In genomic region chr13:22051523-22051859, GRCm38 (mm10) we compare ENCODE assay signal across 8 mouse cellular contexts. TPM values are rescaled to one million over a fixed set of nuclear protein-coding genes. Genes with fewer than 3 reads are reported as not detected.
DNase-seq lines count a peak whose midpoint lies in the region; ATAC-seq and TF ChIP-seq lines count a peak whose summit lies in the region.

No protein-coding gene starts in this region.

- H3K27me3 ChIP-seq in megakaryocyte, embryonic 14.5 days (replicated peaks) = peaks cover 7% of the 10 kb centered on the region
- no peaks in the 10 kb centered on the region for H3K27me3 ChIP-seq in forebrain, embryonic 13.5 days
- no peaks in the 10 kb centered on the region for H3K27me3 ChIP-seq in limb, embryonic 14.5 days (ENCODE audit: control insufficient read depth, insufficient read depth, low read length)
- H3K27me3 ChIP-seq in stomach, embryonic 14.5 days (ENCODE audit: control insufficient read depth, insufficient read depth, low read length) = no peaks in the 10 kb centered on the region

- no peak for DNase-seq in limb, embryonic 14.5 days (ENCODE audit: low spot score)
- DNase-seq in cerebellum, adult 8-10 months = no peak
- DNase-seq in testis, postnatal 14 days (ENCODE audit: low spot score) = no peak

- no peak for TF ChIP-seq POLR2A in limb, embryonic 14.5 days (IDR thresholded peaks at IDR 0.05; ENCODE audit: borderline replicate concordance, extremely low read depth, insufficient read depth, insufficient read length)

- WGBS in forebrain, embryonic 13.5 days = 14% methylated on average over 5 of the region's 5 CpGs
- 13% methylated on average over 5 of the region's 5 CpGs for WGBS in limb, embryonic 14.5 days
- WGBS in stomach, embryonic 14.5 days = 10% methylated on average over 5 of the region's 5 CpGs

- peaks cover 33% of the 10 kb centered on the region for H3K4me1 ChIP-seq in megakaryocyte, embryonic 14.5 days
- H3K4me1 ChIP-seq in forebrain, embryonic 13.5 days = 0 out of 2 replicates have a peak, but pooled peaks cover 4% of the 10 kb centered on the region
- 0 out of 2 replicates have a peak, but pooled peaks cover 3% of the 10 kb centered on the region for H3K4me1 ChIP-seq in limb, embryonic 14.5 days (ENCODE audit: control insufficient read depth, insufficient read depth, low read length)
- H3K4me1 ChIP-seq in stomach, embryonic 14.5 days (ENCODE audit: control insufficient read depth, insufficient read depth, low read length) = no peaks in the 10 kb centered on the region; the same call in 1 of the 2 replicates

- H3K4me3 ChIP-seq in megakaryocyte, embryonic 14.5 days (replicated peaks) = peak overlapping the region; percentile 92
- H3K4me3 ChIP-seq in forebrain, embryonic 13.5 days = peak overlapping the region; percentile 52
- H3K4me3 ChIP-seq in limb, embryonic 14.5 days (replicated peaks; ENCODE audit: low read length) = peak overlapping the region; percentile 46
- peak overlapping the region; percentile 30 for H3K4me3 ChIP-seq in stomach, embryonic 14.5 days (ENCODE audit: low read depth, low read length)

- no peaks in the 10 kb centered on the region for H3K9me3 ChIP-seq in megakaryocyte, embryonic 14.5 days
- no peaks in the 10 kb centered on the region for H3K9me3 ChIP-seq in forebrain, embryonic 13.5 days (replicated peaks)
- no peaks in the 10 kb centered on the region for H3K9me3 ChIP-seq in limb, embryonic 14.5 days (ENCODE audit: control insufficient read depth, low read length)
- no peaks in the 10 kb centered on the region for H3K9me3 ChIP-seq in stomach, embryonic 14.5 days (ENCODE audit: control insufficient read depth, low read depth, low read length)

- H3K4me2 ChIP-seq in forebrain, embryonic 13.5 days = peak overlapping the region; percentile 64
- H3K4me2 ChIP-seq in limb, embryonic 14.5 days (replicated peaks; ENCODE audit: low read depth, low read length, severe bottlenecking) = peak overlapping the region; percentile 59
- peak overlapping the region; percentile 64 for H3K4me2 ChIP-seq in stomach, embryonic 14.5 days (replicated peaks; ENCODE audit: low read depth, low read length)

- no peak for ATAC-seq in megakaryocyte, adult 5-6 weeks (ENCODE audit: poor library complexity, severe bottlenecking)
- ATAC-seq in forebrain, embryonic 13.5 days = peak; percentile 46; the same call in 1 of the 2 replicates
- ATAC-seq in limb, embryonic 14.5 days (ENCODE audit: low FRiP score, low read depth) = no peak
- ATAC-seq in stomach, embryonic 14.5 days (ENCODE audit: insufficient number of reproducible peaks, insufficient read depth, low FRiP score, low read depth) = no peak
- ATAC-seq in erythroid progenitor cell, adult 5-6 weeks (replicated peaks; ENCODE audit: low FRiP score, poor library complexity, severe bottlenecking) = no peak

- peak overlapping the region; percentile 84; the same call in 1 of the 2 replicates for H3K27ac ChIP-seq in forebrain, embryonic 13.5 days
- no peak overlapping the region for H3K27ac ChIP-seq in limb, embryonic 14.5 days (replicated peaks; ENCODE audit: low read depth, low read length)
- peak overlapping the region; percentile 35; the same call in 1 of the 2 replicates for H3K27ac ChIP-seq in stomach, embryonic 14.5 days (ENCODE audit: low read length)

- no peaks in the 10 kb centered on the region for H3K36me3 ChIP-seq in megakaryocyte, embryonic 14.5 days (replicated peaks; ENCODE audit: low read length)
- H3K36me3 ChIP-seq in forebrain, embryonic 13.5 days (ENCODE audit: poor library complexity, severe bottlenecking) = no peaks in the 10 kb centered on the region
- no peaks in the 10 kb centered on the region for H3K36me3 ChIP-seq in limb, embryonic 14.5 days (ENCODE audit: control insufficient read depth, insufficient read depth, low read length)
- H3K36me3 ChIP-seq in stomach, embryonic 14.5 days (ENCODE audit: control insufficient read depth, insufficient read depth, low read length) = no peaks in the 10 kb centered on the region

- peak overlapping the region; percentile 66 for H3K9ac ChIP-seq in forebrain, embryonic 13.5 days
- peak overlapping the region; percentile 50 for H3K9ac ChIP-seq in limb, embryonic 14.5 days (ENCODE audit: low read depth, low read length, severe bottlenecking)
- no peak overlapping the region; the same call in 1 of the 2 replicates for H3K9ac ChIP-seq in stomach, embryonic 14.5 days (replicated peaks; ENCODE audit: low read depth, low read length)

RNA-seq across cellular contexts. Expression of gene Hist1h2bj, which starts 8.5 kb away (rescaled TPM):
- polyA plus RNA-seq in megakaryocyte, embryonic 14.5 days (2012; ENCODE audit: insufficient read depth, low replicate concordance) = 27.3 and 32.8 TPM in 2 replicates
- total RNA-seq in megakaryocyte, adult 5-6 weeks (2015) = 57.4 and 58.7 TPM in 2 replicates
- 645 and 753 TPM in 2 replicates for total RNA-seq in megakaryocyte, adult 5-6 weeks (2017)
- 13.3 and 13.9 TPM in 2 replicates for polyA plus RNA-seq in forebrain, embryonic 13.5 days (2015; fragmentation: Nextera tagmentation; extraction: Ambion mirVana)
- polyA plus RNA-seq in limb, embryonic 14.5 days (2012; rRNA removed) = 20.7 and 26.3 TPM in 2 replicates
- 10.3 and 11.1 TPM in 2 replicates for polyA plus RNA-seq in limb, embryonic 14.5 days (2014; fragmentation: Nextera tagmentation; extraction: Ambion mirVana)
- 8.6 and 12.4 TPM in 2 replicates for polyA plus RNA-seq in stomach, embryonic 14.5 days (2014; fragmentation: Nextera tagmentation; extraction: Ambion mirVana)
- 153 and 245 TPM in 2 replicates for total RNA-seq in erythroid progenitor cell, adult 5-6 weeks (2015; ENCODE audit: low replicate concordance)
- total RNA-seq in erythroid progenitor cell, adult 5-6 weeks (2017; ENCODE audit: low replicate concordance) = 1,461 and 1,550 TPM in 2 replicates

RNA-seq across cellular contexts. Expression of gene Hist1h2ag, which starts 8.7 kb away (rescaled TPM):
- polyA plus RNA-seq in megakaryocyte, embryonic 14.5 days (2012; ENCODE audit: insufficient read depth, low replicate concordance) = 24.5 and 35.7 TPM in 2 replicates
- total RNA-seq in megakaryocyte, adult 5-6 weeks (2015) = 43.5 and 58.5 TPM in 2 replicates
- total RNA-seq in megakaryocyte, adult 5-6 weeks (2017) = 942 and 986 TPM in 2 replicates
- polyA plus RNA-seq in forebrain, embryonic 13.5 days (2015; fragmentation: Nextera tagmentation; extraction: Ambion mirVana) = 60.3 and 62.0 TPM in 2 replicates
- polyA plus RNA-seq in limb, embryonic 14.5 days (2012; rRNA removed) = 54.6 and 89.6 TPM in 2 replicates
- polyA plus RNA-seq in limb, embryonic 14.5 days (2014; fragmentation: Nextera tagmentation; extraction: Ambion mirVana) = 56.7 and 74.1 TPM in 2 replicates
- polyA plus RNA-seq in stomach, embryonic 14.5 days (2014; fragmentation: Nextera tagmentation; extraction: Ambion mirVana) = 43.8 and 54.9 TPM in 2 replicates
- total RNA-seq in erythroid progenitor cell, adult 5-6 weeks (2015; ENCODE audit: low replicate concordance) = 142 and 172 TPM in 2 replicates
- 3,967 and 4,951 TPM in 2 replicates for total RNA-seq in erythroid progenitor cell, adult 5-6 weeks (2017; ENCODE audit: low replicate concordance)

RNA-seq across cellular contexts. Expression of gene Hist1h4i, which starts 10.3 kb away (rescaled TPM):
- 304 and 570 TPM in 2 replicates for polyA plus RNA-seq in megakaryocyte, embryonic 14.5 days (2012; ENCODE audit: insufficient read depth, low replicate concordance)
- total RNA-seq in megakaryocyte, adult 5-6 weeks (2015) = 34.9 and 43.5 TPM in 2 replicates
- 115 and 127 TPM in 2 replicates for total RNA-seq in megakaryocyte, adult 5-6 weeks (2017)
- polyA plus RNA-seq in forebrain, embryonic 13.5 days (2015; fragmentation: Nextera tagmentation; extraction: Ambion mirVana) = 42.8 and 45.2 TPM in 2 replicates
- 31.0 and 39.5 TPM in 2 replicates for polyA plus RNA-seq in limb, embryonic 14.5 days (2012; rRNA removed)
- 14.0 and 14.7 TPM in 2 replicates for polyA plus RNA-seq in limb, embryonic 14.5 days (2014; fragmentation: Nextera tagmentation; extraction: Ambion mirVana)
- polyA plus RNA-seq in stomach, embryonic 14.5 days (2014; fragmentation: Nextera tagmentation; extraction: Ambion mirVana) = 19.1 and 22.4 TPM in 2 replicates
- 116 and 173 TPM in 2 replicates for total RNA-seq in erythroid progenitor cell, adult 5-6 weeks (2015; ENCODE audit: low replicate concordance)
- 364 and 489 TPM in 2 replicates for total RNA-seq in erythroid progenitor cell, adult 5-6 weeks (2017; ENCODE audit: low replicate concordance)

RNA-seq across cellular contexts. Expression of gene Hist1h2bk, which starts 15.8 kb away (rescaled TPM):
- 7.0 TPM in 1 of 2 replicates, not detected in the other for polyA plus RNA-seq in megakaryocyte, embryonic 14.5 days (2012; ENCODE audit: insufficient read depth, low replicate concordance)
- 78.9 and 108 TPM in 2 replicates for total RNA-seq in megakaryocyte, adult 5-6 weeks (2015)
- 1,539 and 1,747 TPM in 2 replicates for total RNA-seq in megakaryocyte, adult 5-6 weeks (2017)
- polyA plus RNA-seq in forebrain, embryonic 13.5 days (2015; fragmentation: Nextera tagmentation; extraction: Ambion mirVana) = 7.5 and 10.3 TPM in 2 replicates
- 24.6 and 30.5 TPM in 2 replicates for polyA plus RNA-seq in limb, embryonic 14.5 days (2012; rRNA removed)
- polyA plus RNA-seq in limb, embryonic 14.5 days (2014; fragmentation: Nextera tagmentation; extraction: Ambion mirVana) = 6.9 and 7.1 TPM in 2 replicates
- 7.0 and 7.5 TPM in 2 replicates for polyA plus RNA-seq in stomach, embryonic 14.5 days (2014; fragmentation: Nextera tagmentation; extraction: Ambion mirVana)
- 206 and 707 TPM in 2 replicates for total RNA-seq in erythroid progenitor cell, adult 5-6 weeks (2015; ENCODE audit: low replicate concordance)
- total RNA-seq in erythroid progenitor cell, adult 5-6 weeks (2017; ENCODE audit: low replicate concordance) = 2,593 and 2,906 TPM in 2 replicates

RNA-seq across cellular contexts. Expression of gene Hist1h2ah, which starts 16.1 kb away (rescaled TPM):
- polyA plus RNA-seq in megakaryocyte, embryonic 14.5 days (2012; ENCODE audit: insufficient read depth, low replicate concordance) = 89.8 and 975 TPM in 2 replicates
- 0.91 and 1.1 TPM in 2 replicates for total RNA-seq in megakaryocyte, adult 5-6 weeks (2015)
- 48.2 and 145 TPM in 2 replicates for total RNA-seq in megakaryocyte, adult 5-6 weeks (2017)
- polyA plus RNA-seq in forebrain, embryonic 13.5 days (2015; fragmentation: Nextera tagmentation; extraction: Ambion mirVana) = 2.8 and 10.7 TPM in 2 replicates
- 5.5 and 14.9 TPM in 2 replicates for polyA plus RNA-seq in limb, embryonic 14.5 days (2012; rRNA removed)
- 6.5 and 22.1 TPM in 2 replicates for polyA plus RNA-seq in limb, embryonic 14.5 days (2014; fragmentation: Nextera tagmentation; extraction: Ambion mirVana)
- polyA plus RNA-seq in stomach, embryonic 14.5 days (2014; fragmentation: Nextera tagmentation; extraction: Ambion mirVana) = 10.3 and 12.7 TPM in 2 replicates
- total RNA-seq in erythroid progenitor cell, adult 5-6 weeks (2015; ENCODE audit: low replicate concordance) = 4.6 TPM in 1 of 2 replicates, not detected in the other
- 2,615 and 4,600 TPM in 2 replicates for total RNA-seq in erythroid progenitor cell, adult 5-6 weeks (2017; ENCODE audit: low replicate concordance)

Comparison
In these comparisons a context has a peak if more than half of its experiments do, and no peak if none do; other contexts are left out.
1. H3K4me3 ChIP-seq: peak in every context shown above with its lines; median percentile 92 in megakaryocyte, embryonic 14.5 days; 52 in forebrain, embryonic 13.5 days; 46 in limb, embryonic 14.5 days; 30 in stomach, embryonic 14.5 days.